Mouse (Mus musculus) skeletal muscle tissue, adult 2 months (tissue): ENCODE measurements around the gene Slc13a2.

Experiments
- DNase-seq: peaks from one replicate; pipeline ENCODE4 v3.0.0-alpha.2; 2012; ENCODE audit warnings: low read depth, low spot score

Slc13a2 gene

DNA sequence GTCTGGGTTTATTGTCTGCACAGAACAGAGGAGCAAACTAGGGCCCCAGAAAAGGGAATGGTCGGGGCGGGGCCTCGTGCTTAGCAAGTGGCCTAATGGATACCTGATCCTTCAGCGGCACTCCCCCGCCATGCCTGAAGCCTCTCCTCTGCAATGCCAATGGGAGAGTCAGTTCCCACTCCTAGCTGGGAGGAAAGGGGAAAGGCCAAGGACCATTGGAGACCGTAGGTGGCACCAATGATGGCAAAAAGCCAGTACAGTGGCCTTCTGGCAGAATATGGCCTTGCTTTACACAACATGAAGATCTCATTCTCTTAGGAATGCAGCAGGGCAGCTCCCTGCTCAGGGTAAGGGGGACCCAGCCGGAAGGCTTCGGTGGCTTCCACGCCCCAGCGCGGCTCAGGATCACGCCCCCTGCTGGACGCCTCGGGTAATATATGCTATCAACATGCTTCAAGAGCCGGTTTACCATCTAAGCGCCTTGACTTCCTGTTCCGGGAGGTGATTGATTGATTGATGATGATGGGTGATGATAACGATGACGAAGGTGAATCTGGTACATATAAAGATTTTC, 13.8 kb upstream of the Slc13a2 start:
- DNase-seq = no peak

DNA sequence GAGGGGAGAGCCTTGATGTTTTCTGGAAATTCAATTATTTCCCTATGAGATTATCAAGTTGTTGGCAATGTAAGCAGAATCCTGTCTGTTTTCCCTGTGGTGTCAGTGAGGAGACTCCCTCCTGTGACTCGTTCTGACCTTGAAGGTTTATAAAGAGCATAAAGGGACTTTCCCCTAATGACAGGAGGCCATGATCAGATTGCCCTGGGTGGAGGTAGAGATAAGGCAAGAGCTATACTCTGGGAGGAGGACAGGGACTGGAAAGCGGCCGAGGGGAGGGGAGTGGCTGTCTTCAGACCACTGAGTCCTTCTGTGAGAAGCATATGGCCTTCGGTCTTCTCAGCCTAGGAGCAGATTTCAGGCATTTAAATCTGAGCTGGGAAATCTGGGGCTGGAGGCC, 12.0 kb upstream of the Slc13a2 start:
- no peak for DNase-seq

DNA sequence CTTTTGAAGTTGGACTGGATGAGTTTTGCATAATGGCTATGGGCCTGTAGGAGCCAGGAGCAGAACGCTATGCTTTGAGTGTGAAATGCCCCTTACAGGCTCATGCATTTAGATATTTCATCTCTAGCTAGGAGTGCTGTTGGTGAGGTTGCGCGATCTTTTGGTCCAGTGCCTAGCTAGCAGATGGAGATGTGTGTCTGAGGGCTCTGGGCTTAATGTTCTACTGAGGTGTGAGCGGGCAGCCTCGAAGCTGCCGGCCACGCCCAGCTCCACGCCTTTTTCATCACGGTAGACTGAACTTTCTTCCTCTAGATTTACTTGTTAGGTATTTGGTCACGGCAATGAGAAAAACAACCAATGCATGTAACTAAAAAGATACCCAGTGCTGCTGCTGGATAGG, 9.2 kb upstream of the Slc13a2 start:
- no peak for DNase-seq

- no peak for DNase-seq
Measured at GRCm38 (mm10) chr11:78430195-78430878, 8.3 kb upstream of the Slc13a2 start.

DNA sequence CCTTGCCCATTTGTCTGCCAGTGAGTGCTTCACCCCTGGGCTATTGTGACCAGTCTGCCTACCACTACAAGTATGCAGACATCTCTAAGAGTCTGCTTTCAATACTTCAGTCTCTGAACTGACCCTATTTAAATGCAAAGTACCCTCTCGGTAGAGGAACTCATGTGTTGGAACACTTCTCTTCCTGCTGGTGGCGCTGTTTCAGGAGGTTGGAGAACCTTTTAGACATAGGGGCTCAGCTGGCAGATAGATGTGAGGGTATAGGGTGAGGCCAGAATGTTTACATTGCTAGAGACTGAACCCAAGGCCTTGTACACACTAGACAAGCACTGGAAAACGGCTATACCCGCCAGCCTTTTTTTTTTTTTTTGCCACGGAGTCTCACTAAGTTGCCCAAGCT, 6.3 kb upstream of the Slc13a2 start:
- no peak for DNase-seq

DNA sequence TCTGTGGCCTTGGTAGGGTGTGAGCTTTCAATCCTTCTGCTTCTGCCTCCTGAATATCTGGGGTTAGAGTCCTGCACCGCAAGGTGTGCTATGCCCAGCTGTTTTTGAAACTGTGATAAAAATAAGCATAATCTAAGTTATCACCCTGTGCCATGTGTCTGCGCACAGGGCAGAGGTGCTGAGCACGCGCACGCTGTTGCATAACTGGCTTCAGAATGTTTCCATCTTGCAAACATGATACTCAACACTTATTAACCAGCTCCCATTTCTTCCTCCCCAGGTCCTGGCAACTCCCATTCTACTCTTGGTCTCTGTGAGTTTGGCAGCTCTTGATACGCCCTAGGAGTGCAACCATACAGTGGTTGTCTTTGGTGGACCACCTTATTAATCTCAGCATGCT, 5.6 kb upstream of the Slc13a2 start:
- no peak for DNase-seq

GRCm38 (mm10) chr11:78425572-78425971, 3.6 kb upstream of the Slc13a2 start:
- no peak for DNase-seq

DNA sequence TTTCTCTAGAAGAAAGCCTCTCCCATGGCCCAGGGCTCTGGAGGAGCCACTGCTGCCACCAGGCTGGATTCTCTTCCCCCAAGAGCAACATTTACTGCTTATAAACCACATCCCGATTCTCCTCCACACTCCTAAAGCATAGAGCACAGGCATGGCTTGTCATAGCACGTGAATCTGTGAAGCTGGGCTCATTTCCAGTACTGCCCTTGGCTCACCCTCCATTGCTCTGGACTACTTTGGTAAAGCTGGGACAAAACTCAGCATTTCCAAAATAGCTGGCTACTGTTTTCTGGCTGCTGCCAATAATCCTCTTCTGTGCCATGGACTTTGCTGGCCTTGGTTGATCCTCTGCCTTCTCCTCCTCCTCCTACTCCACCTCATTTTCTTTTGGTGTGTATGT, 2.3 kb upstream of the Slc13a2 start:
- no peak for DNase-seq

DNA sequence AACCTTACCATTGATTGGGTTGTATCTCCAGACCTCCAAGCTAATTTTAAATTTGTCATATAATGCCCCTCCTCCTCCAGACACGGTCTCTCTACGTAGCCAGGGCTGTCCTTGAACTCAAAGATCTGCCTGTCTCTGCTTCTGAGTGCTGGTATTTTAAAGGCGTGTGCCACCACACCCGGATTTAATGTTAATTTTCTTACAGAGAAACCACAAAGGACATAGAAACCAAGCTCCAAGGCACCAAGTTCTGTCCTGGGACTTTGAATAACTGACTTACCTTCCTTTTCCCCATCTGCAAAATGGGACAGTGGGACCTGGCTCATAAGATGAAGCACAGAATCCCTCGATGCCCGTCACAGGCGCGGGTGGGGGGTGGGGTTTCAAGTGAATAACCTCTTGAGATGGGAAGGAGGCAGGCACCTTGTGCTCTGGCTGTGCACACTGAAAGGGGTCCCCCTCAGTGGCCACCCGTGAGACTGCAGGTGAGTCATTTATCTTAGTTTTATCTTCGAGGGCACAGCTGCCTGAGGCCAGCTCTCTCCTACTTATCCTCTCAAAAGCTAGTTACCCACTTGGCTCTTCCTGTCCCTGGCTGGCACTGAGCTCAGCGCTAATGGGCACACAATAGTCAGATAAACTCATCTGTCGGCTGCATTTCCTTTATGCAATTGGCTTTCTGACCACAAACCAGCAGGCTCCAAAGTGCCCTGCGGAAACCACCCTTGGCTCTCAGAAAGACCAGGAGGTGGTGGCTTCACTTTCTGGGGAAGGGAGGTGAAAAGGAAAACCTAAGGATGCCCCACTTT, 612 bp downstream of the Slc13a2 start:
- DNase-seq = no peak

DNA sequence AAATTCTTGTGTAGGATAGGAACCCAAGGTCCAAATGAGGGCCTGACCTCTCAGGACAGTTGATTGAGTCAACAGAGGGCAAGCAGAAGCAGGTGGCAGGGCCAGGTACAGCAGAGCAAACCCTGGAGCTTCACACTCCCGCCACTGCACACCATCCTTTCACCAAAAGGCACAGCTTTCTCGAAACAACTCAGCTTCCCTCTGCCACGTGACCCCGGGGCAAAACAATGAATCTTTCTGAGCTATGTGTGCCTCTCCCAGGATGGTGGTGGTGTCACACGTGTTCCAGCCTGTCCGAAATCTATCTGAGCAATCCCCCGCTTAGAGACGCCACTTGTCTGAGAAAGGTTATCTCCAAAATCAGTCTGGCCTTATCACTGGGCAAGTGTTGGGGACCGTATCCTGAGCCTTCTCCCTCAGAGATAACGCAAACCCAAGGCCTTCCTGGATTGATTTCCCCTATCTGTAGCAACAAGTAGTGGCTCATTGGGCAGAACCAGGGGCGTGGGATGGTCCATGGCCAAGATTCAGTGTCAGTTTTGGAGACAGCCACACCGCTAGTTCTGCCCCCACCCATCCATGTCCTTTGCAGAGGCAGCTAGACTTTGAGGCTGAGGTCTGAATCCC, 1.6 kb downstream of the Slc13a2 start:
- no peak for DNase-seq

GRCm38 (mm10) chr11:78416854-78417253, 5.2 kb downstream of the Slc13a2 start:
- no peak for DNase-seq

GRCm38 (mm10) chr11:78412861-78413260, 9.2 kb downstream of the Slc13a2 start:
- DNase-seq = no peak

- DNase-seq = no peak
Measured at GRCm38 (mm10) chr11:78412324-78412850, 9.6 kb downstream of the Slc13a2 start.

DNA sequence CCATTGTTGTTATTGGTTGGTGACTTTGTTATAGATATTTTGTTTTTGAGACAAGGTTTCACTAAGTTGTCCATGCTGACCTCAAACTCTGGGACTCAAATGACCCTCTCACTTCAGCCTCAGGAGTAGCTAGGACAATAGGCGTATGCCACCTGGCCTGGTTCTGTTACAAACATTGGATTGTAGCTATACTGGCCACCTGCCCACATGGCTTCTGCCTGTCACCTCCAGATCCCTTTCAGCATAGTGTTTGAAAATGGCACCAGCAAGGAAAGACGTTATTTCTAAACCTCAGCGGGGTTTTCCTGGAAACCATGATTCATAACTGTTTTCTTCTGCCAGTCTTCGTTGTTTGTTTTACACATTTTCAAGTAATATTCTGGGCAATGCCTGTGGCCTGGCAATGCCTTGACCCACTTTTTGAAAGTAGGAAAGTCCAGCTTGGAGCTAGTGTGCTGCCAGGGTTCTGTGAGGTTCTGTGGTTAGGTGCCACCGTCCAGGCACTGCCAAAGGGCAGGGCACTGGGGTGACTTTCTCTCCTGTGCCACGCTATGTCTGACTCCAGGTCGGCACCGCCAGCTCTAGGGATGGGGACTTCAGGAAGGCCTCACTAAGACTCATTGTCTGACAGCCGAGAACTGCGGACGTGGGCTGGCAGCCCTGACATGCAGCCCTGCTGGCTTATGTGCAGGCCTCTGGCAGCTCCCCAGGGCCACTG, 10.3 kb downstream of the Slc13a2 start:
- DNase-seq = peak; percentile 13

GRCm38 (mm10) chr11:78408256-78409240, 13.5 kb downstream of the Slc13a2 start:
- no peak for DNase-seq

DNA sequence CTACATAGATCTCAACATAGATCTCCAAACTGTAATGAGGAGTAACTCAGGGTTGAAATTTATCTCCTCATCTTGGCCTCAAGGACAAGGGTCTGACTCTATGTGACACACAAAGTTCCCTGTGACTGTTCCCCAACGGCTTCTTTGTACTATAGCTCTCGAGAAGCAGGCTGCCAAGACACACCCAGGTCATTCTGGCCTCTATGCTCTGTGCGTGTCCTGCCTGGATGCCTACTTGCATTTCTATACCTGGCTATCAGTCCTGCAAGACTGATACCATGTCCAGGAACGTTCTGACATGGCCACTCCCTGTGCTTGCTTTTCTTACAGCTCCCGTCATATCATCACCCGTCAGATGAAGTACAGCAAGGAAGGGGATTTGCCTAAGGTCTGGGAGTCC, 20.0 kb downstream of the Slc13a2 start:
- DNase-seq = no peak

DNA sequence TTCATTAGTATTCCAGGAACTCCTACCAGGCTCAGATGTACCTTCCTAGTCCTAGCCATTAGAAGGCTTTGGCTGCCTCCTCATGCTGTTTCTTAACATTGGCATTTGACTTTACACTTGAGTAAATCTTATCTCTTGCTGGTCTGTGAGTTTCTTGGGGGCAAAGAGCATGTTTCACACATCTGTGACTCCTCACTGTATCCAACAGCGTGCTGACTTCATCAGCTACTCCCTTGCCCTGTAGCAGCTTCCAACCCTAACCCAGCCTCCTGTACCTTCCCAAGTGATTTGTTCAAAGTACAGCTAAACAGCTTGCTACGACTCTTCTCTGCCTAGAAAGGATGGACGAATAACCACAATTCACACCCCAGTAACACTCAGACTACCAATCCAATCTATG, 20.5 kb downstream of the Slc13a2 start:
- DNase-seq = no peak

GRCm38 (mm10) chr11:78400936-78401335, 21.1 kb downstream of the Slc13a2 start:
- no peak for DNase-seq

DNA sequence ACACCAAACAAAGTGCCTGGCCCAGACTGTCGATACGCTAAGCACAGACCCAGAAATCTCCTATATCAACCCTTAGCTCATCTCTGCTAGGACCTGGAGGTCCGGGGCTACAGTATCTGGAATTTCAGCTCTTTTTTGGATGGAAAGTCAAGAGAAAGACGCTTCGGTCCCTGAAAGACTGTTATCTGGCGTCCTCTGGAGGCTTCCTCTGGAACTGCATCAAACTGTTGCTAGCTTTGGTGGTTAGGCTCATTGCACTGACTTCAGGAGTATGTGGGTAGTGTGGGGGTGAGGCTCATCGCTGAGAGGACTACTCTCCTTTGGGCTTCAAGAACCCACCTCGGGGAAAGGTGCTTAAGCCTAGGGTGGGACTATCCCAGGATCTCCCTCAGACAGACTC, 22.3 kb downstream of the Slc13a2 start:
- peak; percentile 18 for DNase-seq

- no peak for DNase-seq
Measured at GRCm38 (mm10) chr11:78398212-78398611, 23.8 kb downstream of the Slc13a2 start.
